Mouse (Mus musculus) cerebellum, adult 8-10 months (tissue): ENCODE results near the gene Tet3.

Source experiments
- DNase-seq: peaks from one replicate; pipeline ENCODE4 v3.0.0; 2022

Gene Tet3

DNA sequence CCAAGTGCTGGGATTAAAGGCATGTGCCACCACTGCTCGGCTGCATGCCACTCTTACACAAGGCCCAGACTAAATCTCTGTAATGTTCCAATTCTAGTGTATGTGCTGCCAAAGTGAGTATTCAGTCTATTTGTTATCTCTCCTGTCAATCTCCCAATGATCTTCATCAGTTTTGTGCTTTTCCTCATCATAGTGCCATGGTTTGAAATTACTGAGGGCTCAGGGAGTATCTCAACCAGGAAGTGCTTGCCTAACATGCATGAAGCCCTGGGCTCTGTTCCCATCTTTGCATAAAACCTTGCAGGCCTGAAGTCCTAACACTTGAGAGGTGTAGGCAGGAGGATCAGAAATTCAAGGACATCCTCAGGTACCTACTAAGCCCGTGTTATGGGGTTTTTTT is 136.1 kb downstream of the Tet3 start:
- DNase-seq, result no peak

DNA sequence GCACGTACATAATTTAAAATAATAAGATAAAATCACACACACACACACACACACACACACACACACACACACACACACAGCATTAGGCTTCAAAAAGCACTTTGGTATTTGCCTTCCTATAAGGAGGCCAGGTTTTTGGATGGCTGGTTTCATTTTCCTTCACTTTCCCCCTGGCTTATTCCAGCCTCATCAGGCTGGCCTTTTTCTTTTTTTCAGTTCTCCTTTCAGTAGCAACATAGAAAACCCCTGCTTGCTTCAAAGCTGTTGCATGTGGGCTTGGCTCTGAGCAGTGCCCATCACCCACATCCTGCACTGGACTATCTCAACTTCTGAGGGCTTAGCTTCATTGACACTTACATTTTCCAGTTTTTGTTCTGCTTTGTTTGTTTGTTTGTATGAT is 137.0 kb downstream of the Tet3 start:
- no peak for DNase-seq

DNA sequence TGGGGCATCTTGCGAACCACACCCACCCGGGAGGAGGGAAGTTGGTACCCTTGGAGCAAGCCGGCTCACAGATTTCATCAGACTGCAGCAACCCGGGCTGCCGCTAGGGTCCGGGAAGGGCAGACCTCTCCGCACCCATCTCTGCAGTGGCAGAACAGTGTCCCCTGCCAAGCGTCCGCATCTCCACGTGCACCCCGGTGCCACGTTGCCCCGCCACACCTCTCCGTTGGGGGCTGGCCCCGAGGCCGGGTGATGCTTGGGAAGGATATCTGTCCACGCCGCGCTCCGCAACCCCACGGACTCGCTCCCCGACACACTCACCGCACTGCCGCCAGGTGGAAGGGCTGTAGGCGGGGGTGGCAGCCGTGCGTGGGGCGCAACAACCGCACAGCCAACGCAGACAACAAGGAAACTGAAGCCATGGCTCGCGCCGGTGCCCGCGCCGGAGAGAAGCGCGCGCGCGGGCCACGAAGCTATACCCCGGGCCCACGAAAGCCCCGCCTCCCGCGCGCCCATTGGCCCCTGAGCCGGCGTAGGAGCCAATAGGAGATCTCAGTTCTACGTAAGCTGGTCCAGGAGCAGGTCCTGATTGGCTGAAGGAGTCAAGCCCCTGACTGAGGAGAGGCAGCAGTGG is 141.7 kb downstream of the Tet3 start:
- peak; percentile 88 for DNase-seq

DNA sequence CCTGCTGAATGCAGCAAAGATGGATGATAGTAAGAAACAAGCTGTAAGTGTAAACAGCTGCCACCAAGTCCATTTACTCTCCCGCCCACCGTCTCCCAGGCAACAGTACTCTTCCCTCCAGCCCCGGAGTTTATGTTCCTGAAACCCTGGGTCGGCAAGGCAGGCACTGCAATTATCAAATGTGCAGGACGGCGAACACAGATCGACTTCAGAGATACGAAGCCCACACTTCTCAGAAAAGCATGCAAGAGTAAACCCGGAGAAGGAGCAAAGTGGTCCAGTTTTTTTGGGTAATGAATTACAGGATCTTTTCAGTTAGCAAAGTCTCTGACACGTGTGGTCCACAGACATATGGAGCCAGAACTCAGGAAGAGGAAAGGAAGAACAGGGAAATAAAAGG is 142.9 kb downstream of the Tet3 start:
- DNase-seq, result no peak

DNA sequence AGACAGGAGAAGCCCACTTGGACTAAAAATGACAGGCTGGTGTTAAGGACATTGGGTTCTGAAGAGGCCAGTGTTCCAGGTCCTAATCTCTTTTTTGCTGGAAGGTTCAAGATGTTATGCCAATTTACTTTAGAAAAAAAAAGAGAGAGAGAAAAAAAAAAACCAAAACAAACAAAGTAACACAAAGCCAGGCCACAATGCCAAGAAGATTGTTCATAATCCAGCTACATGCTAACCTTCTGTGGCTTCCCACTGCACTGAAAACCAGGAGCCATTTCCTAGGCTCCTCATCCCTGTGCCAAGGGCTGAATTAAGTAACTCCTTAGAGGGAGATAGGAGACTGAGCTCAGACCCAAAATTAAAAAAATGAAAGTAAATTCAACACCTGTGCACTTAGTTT is 143.6 kb downstream of the Tet3 start:
- no peak for DNase-seq

DNA sequence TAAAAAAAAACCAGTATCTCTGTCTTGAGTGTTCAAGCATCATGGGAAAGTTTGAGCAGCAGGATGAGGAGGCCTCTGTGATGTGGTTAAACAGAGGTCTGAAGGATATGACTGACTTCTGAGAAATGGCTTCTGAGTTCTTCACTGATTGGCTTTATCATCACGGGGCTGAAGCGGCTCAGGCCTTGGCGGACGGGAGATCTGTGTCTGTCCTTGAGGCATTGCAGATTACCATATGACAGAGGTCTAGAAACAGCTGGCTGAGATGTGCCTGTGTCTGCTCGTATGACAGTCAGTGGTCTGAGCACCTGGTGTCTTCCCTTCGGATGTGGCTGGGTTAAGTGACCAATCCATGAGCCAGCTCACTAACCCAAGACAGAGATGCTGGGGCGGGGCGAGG is 146.4 kb downstream of the Tet3 start:
- DNase-seq, result no peak
